Mouse (Mus musculus): ENCODE measurements at regions not wholly inside any gene's neighbourhood (a gene's known extent, or its start where the extent isn't known, plus 50 kb on each side); places are given as distances from the start of the nearest gene placed in this dataset.

GRCm38 (mm10) chr10:19078047-19078446 is 62.6 kb upstream of the Tnfaip3 start:
- DNase-seq (ENCODE audit: low read depth) = no peak

GRCm38 (mm10) chr10:19068377-19068776 is 52.9 kb upstream of the Tnfaip3 start:
- no peak for DNase-seq (ENCODE audit: low read depth)

- no peak for DNase-seq (ENCODE audit: low read depth)
These were observed 52.2 kb upstream of the Tnfaip3 start for GRCm38 (mm10) chr10:19067623-19068022.

- DNase-seq (ENCODE audit: low read depth) = no peak
These were observed 51.4 kb upstream of the Tnfaip3 start for GRCm38 (mm10) chr10:19066821-19067350.

All from c-Kit-positive CD71-positive TER-119-negative erythroid progenitor cells, embryonic 14.5 days (primary cell).